Mouse (Mus musculus): Measurements from ENCODE around the gene Atf6.

GRCm38 (mm10) chr1:170839685-170840084 lies 27.9 kb downstream of the Atf6 start:
- TF ChIP-seq CTCF (IDR thresholded peaks at IDR 0.05; ENCODE audit: low read depth) = peak; percentile 80
- no peak for TF ChIP-seq EP300 (optimal IDR thresholded peaks at IDR 0.05)

Measured in stomach, postnatal 0 days (tissue).